Mouse (Mus musculus) testis, postnatal 14 days (tissue): Measurements from ENCODE around the gene Ablim1.

ENCODE experiments used
- DNase-seq: peaks from one replicate; pipeline ENCODE4 v3.0.0; 2021; ENCODE audit warnings: low spot score

Ablim1 gene

GRCm38 (mm10) chr19:57126950-57127349, 187.8 kb downstream of the Ablim1 start:
- no peak for DNase-seq

- no peak for DNase-seq
These were observed 189.8 kb downstream of the Ablim1 start for GRCm38 (mm10) chr19:57124906-57125305.

- DNase-seq: no peak
These were observed 190.6 kb downstream of the Ablim1 start for GRCm38 (mm10) chr19:57124138-57124519.

GRCm38 (mm10) chr19:57123503-57124137, 191.1 kb downstream of the Ablim1 start:
- DNase-seq: no peak

- no peak for DNase-seq
These were observed 192.5 kb downstream of the Ablim1 start for GRCm38 (mm10) chr19:57122261-57122660.

- no peak for DNase-seq
These were observed 193.7 kb downstream of the Ablim1 start for GRCm38 (mm10) chr19:57121036-57121435.

- no peak for DNase-seq
These were observed 195.1 kb downstream of the Ablim1 start for GRCm38 (mm10) chr19:57119661-57120060.

GRCm38 (mm10) chr19:57118785-57119565, 195.7 kb downstream of the Ablim1 start:
- DNase-seq: no peak

- no peak for DNase-seq
These were observed 197.0 kb downstream of the Ablim1 start for GRCm38 (mm10) chr19:57117751-57118150.

GRCm38 (mm10) chr19:57116871-57117501, 197.7 kb downstream of the Ablim1 start:
- no peak for DNase-seq

GRCm38 (mm10) chr19:57115670-57116069, 199.0 kb downstream of the Ablim1 start:
- DNase-seq: no peak

- DNase-seq: no peak
These were observed 199.8 kb downstream of the Ablim1 start for GRCm38 (mm10) chr19:57114951-57115350.

- no peak for DNase-seq
These were observed 200.7 kb downstream of the Ablim1 start for GRCm38 (mm10) chr19:57113975-57114374.

GRCm38 (mm10) chr19:57112816-57113406, 201.8 kb downstream of the Ablim1 start:
- DNase-seq: no peak

GRCm38 (mm10) chr19:57112231-57112815, 202.4 kb downstream of the Ablim1 start:
- DNase-seq: no peak

- no peak for DNase-seq
These were observed 203.4 kb downstream of the Ablim1 start for GRCm38 (mm10) chr19:57111301-57111700.

GRCm38 (mm10) chr19:57109620-57110019, 205.1 kb downstream of the Ablim1 start:
- no peak for DNase-seq

- DNase-seq: no peak
These were observed 208.2 kb downstream of the Ablim1 start for GRCm38 (mm10) chr19:57106513-57106912.

GRCm38 (mm10) chr19:57106031-57106430, 208.7 kb downstream of the Ablim1 start:
- DNase-seq: no peak

GRCm38 (mm10) chr19:57105156-57105555, 209.6 kb downstream of the Ablim1 start:
- no peak for DNase-seq

GRCm38 (mm10) chr19:57104171-57104748, 210.5 kb downstream of the Ablim1 start:
- DNase-seq: no peak

- DNase-seq: no peak
These were observed 211.3 kb downstream of the Ablim1 start for GRCm38 (mm10) chr19:57103360-57103958.
